Mouse (Mus musculus) kidney, embryonic 15.5 days (tissue): ENCODE data around the gene Myrip. TPM values are rescaled to one million over a fixed set of nuclear protein-coding genes. Genes with fewer than 3 reads are reported as not detected.

ENCODE experiments used
- ATAC-seq: fragments of 200-750 bp; cut with Nextera tagmentation; replicated peaks from 2 replicates; pipeline ENCODE4 v1.8.0; 2017; ENCODE audit warnings: moderate TSS enrichment; ENCODE audit not compliant: low FRiP score
- H3K27ac ChIP-seq: fragments of 300-500 bp; sonication (generic); 2 replicates; pipeline ENCODE4 v1.5.1; 2015; ENCODE audit warnings: mild to moderate bottlenecking, inconsistent platforms
- H3K27me3 ChIP-seq: fragments of 300-500 bp; sonication (generic); 2 replicates; pipeline ENCODE4 v1.6.1; 2015; ENCODE audit warnings: inconsistent platforms
- H3K36me3 ChIP-seq: fragments of 300-500 bp; sonication (generic); 2 replicates; pipeline ENCODE4 v1.6.1; 2015; ENCODE audit warnings: inconsistent platforms
- H3K4me1 ChIP-seq: fragments of 300-500 bp; sonication (generic); 2 replicates; pipeline ENCODE4 v1.6.1; 2015; ENCODE audit warnings: inconsistent platforms
- H3K4me2 ChIP-seq: fragments of 300-500 bp; sonication (generic); 2 replicates; pipeline ENCODE4 v1.6.1; 2015; ENCODE audit warnings: moderate library complexity, mild to moderate bottlenecking, inconsistent platforms
- H3K4me3 ChIP-seq: fragments of 300-500 bp; sonication (generic); replicated peaks from 2 replicates; pipeline ENCODE4 v1.5.1; 2015; ENCODE audit warnings: mild to moderate bottlenecking, inconsistent platforms
- H3K9ac ChIP-seq: fragments of 300-500 bp; sonication (generic); 2 replicates; pipeline ENCODE4 v1.6.1; 2015; ENCODE audit warnings: mild to moderate bottlenecking, inconsistent platforms
- H3K9me3 ChIP-seq: fragments of 300-500 bp; sonication (generic); replicated peaks from 2 replicates; pipeline ENCODE4 v1.6.1; 2016; ENCODE audit warnings: inconsistent platforms
- WGBS: fragments of 180-500 bp; shearing (Covaris S2); methylation state at CpG from one replicate; pipeline ENCODE4 v1.1.7; 2015; ENCODE audit warnings: mixed read lengths; 5-methylcytosine and 5-hydroxymethylcytosine counted together
- polyA plus RNA-seq: library from polyadenylated mRNA; unstranded; fragments of >200 nt; fragmentation: Nextera tagmentation; extraction: Ambion mirVana; gene quantifications from 2 replicates; pipeline ENCODE4 v1.2.1, GENCODE M21; 2015

The Myrip gene
- polyA plus RNA-seq, 1 experiment from 2014 or later: 0.35 TPM

GRCm38 (mm10) chr9:120491509-120491908 lies 190.2 kb downstream of the Myrip start:
- H3K9ac ChIP-seq: no peak overlapping the region

GRCm38 (mm10) chr9:120492010-120492399 lies 190.7 kb downstream of the Myrip start, which contains the start of gene Eif1b:
Gene Eif1b, plus strand, starts transcription at chr9:120492232.
- H3K36me3 ChIP-seq: peaks cover 26% of the 10 kb centered on the region
- H3K27me3 ChIP-seq: no peaks in the 10 kb centered on the region
- WGBS: 3% methylated on average over 19 of the region's 19 CpGs
- peak; percentile 43 for ATAC-seq
- peak within 1 kb of the TSS; percentile 93 for H3K27ac ChIP-seq
- H3K9ac ChIP-seq: peak within 1 kb of the TSS; percentile 97
- peaks cover 18% of the 10 kb centered on the region for H3K4me1 ChIP-seq
- H3K4me2 ChIP-seq: peak within 1 kb of the TSS; percentile 92
- no peaks in the 10 kb centered on the region for H3K9me3 ChIP-seq
- H3K4me3 ChIP-seq: peak within 1 kb of the TSS; percentile 78

More at GRCm38 (mm10) chr9:120491509-120491908, 190.2 kb downstream of the Myrip start:
- Histone ChIP-seq H3K9me3 (no peaks in the 10 kb centered on the region), H3K27me3 (no peaks in the 10 kb centered on the region), H3K4me2 (peak overlapping the region; percentile 92), H3K4me1 (peaks cover 18% of the 10 kb centered on the region), H3K36me3 (peaks cover 26% of the 10 kb centered on the region), H3K27ac (no peak overlapping the region), H3K4me3 (peak overlapping the region; percentile 78)
- WGBS: 79% methylated on average over 3 of the region's 3 CpGs
- no peak for ATAC-seq

GRCm38 (mm10) chr9:120492400-120493351 lies 191.4 kb downstream of the Myrip start:
- H3K9me3 ChIP-seq: no peaks in the 10 kb centered on the region
- H3K4me2 ChIP-seq: peak overlapping the region; percentile 92
- H3K4me3 ChIP-seq: peak overlapping the region; percentile 78
- peak; percentile 86 for ATAC-seq
- no peaks in the 10 kb centered on the region for H3K27me3 ChIP-seq
- H3K9ac ChIP-seq: peak overlapping the region; percentile 97
- H3K27ac ChIP-seq: peak overlapping the region; percentile 93
- peaks cover 26% of the 10 kb centered on the region for H3K36me3 ChIP-seq
- under 1% methylated on average over 95 of the region's 97 CpGs for WGBS
- H3K4me1 ChIP-seq: peaks cover 18% of the 10 kb centered on the region

- Histone ChIP-seq H3K27ac (peak overlapping the region; percentile 93; the same call in 1 of the 2 replicates), H3K4me3 (peak overlapping the region; percentile 78), H3K9ac (peak overlapping the region; percentile 97), H3K9me3 (no peaks in the 10 kb centered on the region), H3K4me2 (peak overlapping the region; percentile 92), H3K27me3 (no peaks in the 10 kb centered on the region), H3K4me1 (peaks cover 18% of the 10 kb centered on the region), H3K36me3 (peaks cover 26% of the 10 kb centered on the region)
- ATAC-seq: no peak
- WGBS: 78% methylated on average over 12 of the region's 12 CpGs
Observed at GRCm38 (mm10) chr9:120493781-120494180, 192.5 kb downstream of the Myrip start.

GRCm38 (mm10) chr9:120496691-120497090 lies 195.4 kb downstream of the Myrip start:
- Histone ChIP-seq H3K9ac (no peak overlapping the region), H3K4me2 (no peak overlapping the region), H3K9me3 (no peaks in the 10 kb centered on the region), H3K27me3 (no peaks in the 10 kb centered on the region), H3K27ac (no peak overlapping the region), H3K4me3 (no peak overlapping the region), H3K4me1 (peaks cover 18% of the 10 kb centered on the region), H3K36me3 (peaks cover 26% of the 10 kb centered on the region)
- ATAC-seq: no peak
- 5% methylated on average over 3 of the region's 3 CpGs for WGBS

GRCm38 (mm10) chr9:120497983-120498382 lies 196.7 kb downstream of the Myrip start:
- Histone ChIP-seq H3K4me1 (peaks cover 14% of the 10 kb centered on the region), H3K9me3 (no peaks in the 10 kb centered on the region), H3K27ac (no peak overlapping the region), H3K36me3 (peaks cover 26% of the 10 kb centered on the region), H3K9ac (no peak overlapping the region), H3K4me3 (no peak overlapping the region), H3K4me2 (no peak overlapping the region), H3K27me3 (no peaks in the 10 kb centered on the region)
- ATAC-seq: no peak
- 84% methylated on average over 5 of the region's 5 CpGs for WGBS

- no peaks in the 10 kb centered on the region for H3K4me1 ChIP-seq
- H3K9me3 ChIP-seq: no peaks in the 10 kb centered on the region
- 40% methylated on average over 10 of the region's 10 CpGs for WGBS
- no peak overlapping the region for H3K27ac ChIP-seq
- H3K4me2 ChIP-seq: no peak overlapping the region
- peaks cover 2% of the 10 kb centered on the region for H3K36me3 ChIP-seq
- no peak overlapping the region for H3K9ac ChIP-seq
- no peak overlapping the region for H3K4me3 ChIP-seq
- no peaks in the 10 kb centered on the region for H3K27me3 ChIP-seq
- ATAC-seq: no peak
Observed at GRCm38 (mm10) chr9:120501191-120501902, 200.0 kb downstream of the Myrip start.

GRCm38 (mm10) chr9:120502013-120502412 lies 200.7 kb downstream of the Myrip start:
- ATAC-seq: no peak
- Histone ChIP-seq H3K27ac (no peak overlapping the region), H3K36me3 (no peaks in the 10 kb centered on the region), H3K9ac (no peak overlapping the region), H3K27me3 (no peaks in the 10 kb centered on the region), H3K4me2 (no peak overlapping the region), H3K9me3 (no peaks in the 10 kb centered on the region), H3K4me1 (no peaks in the 10 kb centered on the region), H3K4me3 (no peak overlapping the region)
- WGBS: 8% methylated on average over 8 of the region's 8 CpGs

GRCm38 (mm10) chr9:120504423-120504822 lies 203.1 kb downstream of the Myrip start:
- WGBS: 80% methylated on average over 2 of the region's 2 CpGs
- H3K27ac ChIP-seq: no peak overlapping the region
- H3K36me3 ChIP-seq: no peaks in the 10 kb centered on the region
- H3K9ac ChIP-seq: no peak overlapping the region
- H3K9me3 ChIP-seq: no peaks in the 10 kb centered on the region
- no peaks in the 10 kb centered on the region for H3K4me1 ChIP-seq
- no peak overlapping the region for H3K4me2 ChIP-seq
- H3K27me3 ChIP-seq: no peaks in the 10 kb centered on the region
- no peak overlapping the region for H3K4me3 ChIP-seq
- no peak for ATAC-seq

- Histone ChIP-seq H3K4me2 (no peak overlapping the region), H3K27ac (no peak overlapping the region), H3K27me3 (no peaks in the 10 kb centered on the region), H3K4me1 (peaks cover 6% of the 10 kb centered on the region; the same call in 1 of the 2 replicates), H3K9ac (no peak overlapping the region), H3K4me3 (no peak overlapping the region), H3K9me3 (no peaks in the 10 kb centered on the region; the same call in 1 of the 2 replicates), H3K36me3 (no peaks in the 10 kb centered on the region)
- WGBS: 81% methylated on average over 3 of the region's 3 CpGs
- no peak for ATAC-seq
Observed at GRCm38 (mm10) chr9:120511781-120512180, 210.5 kb downstream of the Myrip start.

GRCm38 (mm10) chr9:120516720-120517119 lies 215.4 kb downstream of the Myrip start:
- no peaks in the 10 kb centered on the region; the same call in 1 of the 2 replicates for H3K9me3 ChIP-seq
- H3K27me3 ChIP-seq: no peaks in the 10 kb centered on the region
- H3K4me1 ChIP-seq: peaks cover 9% of the 10 kb centered on the region; the same call in 1 of the 2 replicates
- no peak for ATAC-seq
- no peaks in the 10 kb centered on the region for H3K36me3 ChIP-seq
- no peak overlapping the region for H3K4me3 ChIP-seq
- WGBS: 42% methylated on average over 8 of the region's 8 CpGs
- no peak overlapping the region for H3K9ac ChIP-seq
- H3K27ac ChIP-seq: no peak overlapping the region
- H3K4me2 ChIP-seq: no peak overlapping the region

GRCm38 (mm10) chr9:120518946-120519345 lies 217.6 kb downstream of the Myrip start:
- no peak for ATAC-seq
- Histone ChIP-seq H3K9ac (no peak overlapping the region), H3K4me1 (peaks cover 9% of the 10 kb centered on the region; the same call in 1 of the 2 replicates), H3K27ac (no peak overlapping the region), H3K27me3 (no peaks in the 10 kb centered on the region), H3K9me3 (no peaks in the 10 kb centered on the region), H3K36me3 (no peaks in the 10 kb centered on the region), H3K4me2 (no peak overlapping the region), H3K4me3 (no peak overlapping the region)
- 87% methylated on average over 3 of the region's 3 CpGs for WGBS
